Mouse (Mus musculus) liver, embryonic 16.5 days (tissue): ENCODE measurements around the gene Ythdf2. TPM values are rescaled to one million over a fixed set of nuclear protein-coding genes. Genes with fewer than 3 reads are reported as not detected.
"Not testable (repeated sequence)": the region's sequence is repeated elsewhere in the genome, so short reads cannot be mapped to it uniquely, and the experiment has no call there.

ENCODE experiments used
- ATAC-seq: fragments of 200-750 bp; cut with Nextera tagmentation; 2 replicates; pipeline ENCODE4 v1.8.0; 2017; ENCODE audit warnings: low read depth, mild to moderate bottlenecking, moderate number of reproducible peaks, moderate library complexity
- H3K27ac ChIP-seq: fragments of 300-500 bp; sonication (generic); 2 replicates; pipeline ENCODE4 v1.5.1; 2014; ENCODE audit warnings: mild to moderate bottlenecking, low read length
- H3K27me3 ChIP-seq: fragments of 300-500 bp; sonication (generic); 2 replicates; pipeline ENCODE4 v1.6.1; 2014; ENCODE audit warnings: low read depth, low read length, mixed read lengths; ENCODE audit not compliant: control insufficient read depth, insufficient read depth
- H3K36me3 ChIP-seq: fragments of 300-500 bp; sonication (generic); 2 replicates; pipeline ENCODE4 v1.6.1; 2014; ENCODE audit warnings: mild to moderate bottlenecking; ENCODE audit not compliant: control insufficient read depth, insufficient read depth
- H3K4me1 ChIP-seq: fragments of 300-500 bp; sonication (generic); 2 replicates; pipeline ENCODE4 v1.6.1; 2014; ENCODE audit warnings: low read depth, low read length, mixed read lengths; ENCODE audit not compliant: control insufficient read depth
- H3K4me2 ChIP-seq: fragments of 300-500 bp; sonication (generic); 2 replicates; pipeline ENCODE4 v1.6.1; 2014; ENCODE audit warnings: low read depth, low read length, mixed read lengths
- H3K4me3 ChIP-seq: fragments of 300-500 bp; sonication (generic); 2 replicates; pipeline ENCODE4 v1.5.1; 2014; ENCODE audit warnings: low read depth, mild to moderate bottlenecking, low read length
- H3K9ac ChIP-seq: fragments of 300-500 bp; sonication (generic); 2 replicates; pipeline ENCODE4 v1.6.1; 2014; ENCODE audit warnings: low read depth, low read length
- H3K9me3 ChIP-seq: fragments of 300-500 bp; sonication (generic); replicated peaks from 2 replicates; pipeline ENCODE4 v1.6.1; 2016; ENCODE audit warnings: low read length; ENCODE audit not compliant: control insufficient read depth
- WGBS: fragments of 180-500 bp; shearing (Covaris S2); extraction: QIAGEN DNeasy Blood & Tissue Kit; methylation state at CpG from one replicate; pipeline ENCODE4 v1.1.7; 2014; ENCODE audit not compliant: insufficient replicate concordance; 5-methylcytosine and 5-hydroxymethylcytosine counted together
- polyA plus RNA-seq: library from polyadenylated mRNA; unstranded; fragments of >200 nt; fragmentation: Nextera tagmentation; extraction: Ambion mirVana; gene quantifications from 2 replicates; pipeline ENCODE4 v1.2.1, GENCODE M21; 2015

The Ythdf2 gene
- polyA plus RNA-seq, 1 experiment from 2014 or later = 24.9 TPM

DNA sequence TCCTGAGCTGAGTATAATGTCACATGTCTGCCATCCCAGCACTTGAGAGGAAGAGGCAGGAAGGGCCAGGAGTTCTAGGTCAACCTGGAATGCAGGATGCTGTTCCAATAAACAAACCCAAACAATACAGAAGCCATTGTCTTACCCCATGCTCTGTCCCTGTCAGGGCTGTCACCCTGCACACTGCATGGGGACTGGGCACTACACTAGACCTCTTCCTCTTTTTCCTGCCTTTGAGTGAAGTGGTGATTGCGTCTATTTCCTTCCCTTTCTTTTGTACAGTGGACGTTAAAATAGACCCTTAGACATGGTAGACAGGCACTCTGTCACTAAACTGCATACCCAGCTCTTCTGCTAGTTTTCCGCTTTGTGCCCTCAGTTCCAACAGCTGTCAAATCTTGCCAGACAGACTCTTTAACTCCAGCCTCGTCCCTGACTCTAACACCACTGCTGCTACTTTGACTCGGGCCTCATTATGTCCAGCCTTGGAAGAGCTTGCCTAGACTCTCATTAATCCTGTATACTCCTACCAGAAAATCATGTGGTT is 35.4 kb upstream of the Ythdf2 start:
- Histone ChIP-seq H3K9ac (no peak overlapping the region), H3K4me2 (no peak overlapping the region), H3K27me3 (no peaks in the 10 kb centered on the region), H3K36me3 (peaks cover 26% of the 10 kb centered on the region), H3K4me1 (peaks cover 8% of the 10 kb centered on the region), H3K4me3 (no peak overlapping the region), H3K9me3 (no peaks in the 10 kb centered on the region), H3K27ac (peak overlapping the region; percentile 62)
- ATAC-seq = peak; percentile 59
- 47% methylated on average over 5 of the region's 5 CpGs for WGBS

DNA sequence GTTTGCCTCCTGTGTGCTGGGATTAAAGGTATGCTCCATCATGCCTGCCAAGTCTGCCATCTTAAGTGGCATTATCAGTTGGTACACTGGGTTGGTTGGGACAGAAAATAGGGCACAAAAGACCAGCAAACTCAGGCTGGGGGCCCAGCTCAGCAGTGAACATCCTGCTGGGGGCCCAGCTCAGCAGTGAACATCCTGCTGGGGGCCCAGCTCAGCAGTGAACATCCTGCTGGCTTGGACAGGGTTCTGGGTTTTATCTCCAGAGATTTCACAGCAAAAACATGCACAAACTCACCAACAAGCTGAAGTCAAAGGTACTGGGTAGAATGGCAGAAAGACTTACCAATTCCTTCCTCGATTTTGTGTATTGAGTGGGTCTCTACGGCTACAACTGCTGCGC is 33.5 kb upstream of the Ythdf2 start:
- Histone ChIP-seq H3K4me2 (no peak overlapping the region), H3K27ac (peak overlapping the region; percentile 12), H3K36me3 (peaks cover 23% of the 10 kb centered on the region), H3K9ac (no peak overlapping the region), H3K9me3 (no peaks in the 10 kb centered on the region), H3K4me1 (peaks cover 15% of the 10 kb centered on the region), H3K27me3 (no peaks in the 10 kb centered on the region), H3K4me3 (no peak overlapping the region)
- ATAC-seq = no peak
- WGBS = 69% methylated on average over 3 of the region's 3 CpGs

DNA sequence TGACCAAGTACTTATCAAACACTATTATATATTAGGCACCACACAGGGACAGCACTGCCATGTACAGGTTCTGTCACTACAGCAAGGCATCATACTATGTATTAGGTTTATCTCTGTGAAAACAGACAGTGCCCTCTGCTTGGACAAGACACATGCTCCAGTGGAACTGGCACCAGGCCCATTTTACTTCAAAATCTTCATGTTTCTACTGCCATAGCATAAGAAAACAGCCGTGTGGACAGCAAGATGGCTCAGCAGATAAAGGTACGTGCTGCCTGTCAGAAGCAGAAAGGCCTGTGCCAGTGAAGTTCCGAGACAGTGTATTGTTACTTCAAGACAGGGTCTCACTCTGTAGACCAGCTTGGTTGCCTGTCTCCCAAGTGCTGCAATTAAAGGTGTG is 29.1 kb upstream of the Ythdf2 start:
- Histone ChIP-seq H3K9me3 (no peaks in the 10 kb centered on the region), H3K27me3 (no peaks in the 10 kb centered on the region), H3K27ac (peak overlapping the region; percentile 41; the same call in 1 of the 2 replicates), H3K4me1 (peaks cover 10% of the 10 kb centered on the region), H3K36me3 (peaks cover 25% of the 10 kb centered on the region), H3K4me2 (no peak overlapping the region), H3K4me3 (no peak overlapping the region), H3K9ac (no peak overlapping the region)
- ATAC-seq = peak; percentile 84
- 27% methylated on average over 3 of the region's 3 CpGs for WGBS

DNA sequence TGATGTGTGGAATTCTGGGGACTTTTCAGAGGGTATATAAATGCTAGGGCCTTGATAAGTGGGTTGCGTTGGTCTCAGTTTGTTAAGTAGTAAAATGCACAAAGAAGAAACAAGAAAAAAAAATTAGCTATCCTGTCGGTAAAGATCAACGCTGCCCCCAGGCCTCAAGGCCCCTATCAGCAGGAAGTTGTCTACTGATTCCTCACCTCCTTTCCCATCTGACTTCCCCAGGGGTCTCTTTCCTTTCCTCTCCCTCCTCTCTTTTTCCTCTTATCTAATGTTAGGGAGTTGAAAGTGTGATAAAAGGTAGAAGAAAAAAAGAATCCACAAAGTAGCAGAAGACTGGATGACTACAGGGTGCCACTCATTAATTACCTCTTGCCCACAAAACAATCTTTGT is 28.3 kb upstream of the Ythdf2 start:
- H3K4me2 ChIP-seq = no peak overlapping the region
- WGBS = 33% methylated on average over 3 of the region's 3 CpGs
- H3K36me3 ChIP-seq = peaks cover 29% of the 10 kb centered on the region
- ATAC-seq = no peak
- no peak overlapping the region for H3K9ac ChIP-seq
- no peaks in the 10 kb centered on the region for H3K27me3 ChIP-seq
- H3K4me1 ChIP-seq = peaks cover 10% of the 10 kb centered on the region
- no peak overlapping the region for H3K4me3 ChIP-seq
- H3K9me3 ChIP-seq = no peaks in the 10 kb centered on the region
- H3K27ac ChIP-seq = no peak overlapping the region

DNA sequence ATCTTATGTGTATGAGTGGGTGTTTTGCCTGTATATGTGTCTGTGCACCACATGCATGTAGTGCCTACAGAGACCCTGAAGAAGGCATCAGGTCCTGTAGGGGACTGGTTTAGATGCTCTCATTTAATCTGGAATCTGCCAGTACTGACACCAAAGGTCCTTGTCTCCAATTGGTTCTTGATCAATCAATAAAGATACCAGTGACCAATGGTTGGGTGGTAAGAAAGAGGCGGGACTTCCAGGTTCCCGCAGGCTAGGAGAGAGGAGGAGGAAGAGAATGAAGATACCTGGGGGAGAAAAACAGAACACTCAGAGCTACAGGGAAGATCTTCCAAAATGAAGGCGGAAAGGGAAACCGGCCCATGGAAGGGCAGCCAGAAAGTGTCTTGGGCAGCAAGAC is 26.3 kb upstream of the Ythdf2 start:
- peaks cover 7% of the 10 kb centered on the region for H3K4me1 ChIP-seq
- H3K27me3 ChIP-seq = no peaks in the 10 kb centered on the region
- H3K36me3 ChIP-seq = peaks cover 30% of the 10 kb centered on the region
- WGBS = 75% methylated on average over 4 of the region's 4 CpGs
- no peak for ATAC-seq
- no peak overlapping the region for H3K27ac ChIP-seq
- no peak overlapping the region for H3K4me3 ChIP-seq
- H3K9me3 ChIP-seq = no peaks in the 10 kb centered on the region
- H3K9ac ChIP-seq = no peak overlapping the region
- H3K4me2 ChIP-seq = no peak overlapping the region

DNA sequence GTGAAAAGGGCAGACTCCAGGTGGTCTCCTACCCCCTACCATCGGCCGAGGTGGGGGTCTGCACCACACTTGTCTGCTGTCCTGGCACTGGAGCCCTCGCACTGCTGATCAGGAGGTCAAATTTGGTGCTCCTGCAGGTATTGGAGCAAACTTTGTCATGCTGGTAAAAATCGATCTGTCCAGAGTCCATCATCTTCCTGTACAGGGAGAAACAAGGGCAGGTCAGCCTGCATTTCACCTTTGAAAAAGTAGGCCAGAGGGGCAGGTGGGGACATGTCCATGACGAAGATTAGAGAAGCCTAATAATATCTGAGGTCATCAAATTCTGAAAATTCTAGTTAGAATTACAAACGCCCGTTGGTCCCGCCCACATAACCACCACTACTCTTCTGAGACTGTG is 22.6 kb upstream of the Ythdf2 start:
- no peaks in the 10 kb centered on the region; the same call in 1 of the 2 replicates for H3K4me1 ChIP-seq
- no peak overlapping the region for H3K4me3 ChIP-seq
- no peak overlapping the region for H3K27ac ChIP-seq
- peaks cover 30% of the 10 kb centered on the region for H3K36me3 ChIP-seq
- 70% methylated on average over 8 of the region's 8 CpGs for WGBS
- H3K9me3 ChIP-seq = no peaks in the 10 kb centered on the region
- H3K27me3 ChIP-seq = no peaks in the 10 kb centered on the region
- peak; percentile 47; the same call in 1 of the 2 replicates for ATAC-seq
- H3K9ac ChIP-seq = no peak overlapping the region
- H3K4me2 ChIP-seq = no peak overlapping the region

DNA sequence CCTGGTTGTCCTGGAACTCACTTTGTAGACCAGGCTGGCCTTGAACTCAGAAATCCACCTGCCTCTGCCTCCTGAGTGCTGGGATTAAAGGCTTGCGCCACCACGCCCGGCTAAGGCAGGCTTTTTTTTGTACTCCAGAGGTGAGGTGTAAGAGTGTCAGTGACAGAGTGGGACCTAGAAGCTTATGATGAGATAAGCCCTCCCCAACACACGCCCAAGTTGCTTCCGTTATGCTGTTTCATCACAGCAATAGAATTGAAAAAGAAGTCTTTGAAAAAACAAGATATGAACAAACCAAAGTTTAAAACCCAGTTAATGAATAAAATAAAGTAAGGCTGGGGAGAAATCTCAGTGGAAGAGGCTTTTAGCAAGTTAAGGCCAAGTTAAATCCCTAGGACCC is 18.3 kb upstream of the Ythdf2 start:
- 44% methylated on average over 5 of the region's 5 CpGs for WGBS
- H3K9ac ChIP-seq = no peak overlapping the region

DNA sequence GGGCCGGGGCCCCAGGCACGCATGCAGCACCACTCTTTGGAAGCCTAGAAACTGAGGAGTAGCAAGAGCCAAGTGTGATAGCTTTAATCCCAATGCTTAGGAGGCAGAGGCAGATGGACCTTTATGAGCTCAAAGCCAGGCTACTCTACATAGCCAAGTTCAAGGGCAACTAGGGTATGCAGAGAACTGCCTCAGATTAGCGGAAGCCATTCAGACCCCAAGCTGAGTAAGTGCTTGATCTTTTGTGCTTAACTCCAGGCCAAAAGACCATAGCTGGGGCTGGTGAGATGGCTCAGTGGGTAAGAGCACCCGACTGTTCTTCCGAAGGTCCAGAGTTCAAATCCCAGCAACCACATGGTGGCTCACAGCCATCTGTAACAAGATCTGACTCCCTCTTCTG is 9.9 kb upstream of the Ythdf2 start:
- not testable (repeated sequence) for H3K9me3 ChIP-seq, H3K27me3 ChIP-seq, H3K9ac ChIP-seq, ATAC-seq, H3K27ac ChIP-seq, H3K4me3 ChIP-seq, H3K4me2 ChIP-seq, H3K4me1 ChIP-seq
- WGBS = 93% methylated on average over 5 of the region's 5 CpGs
- H3K36me3 ChIP-seq = peaks cover 20% of the 10 kb centered on the region

More for the DNA sequence above, 18.3 kb upstream of the Ythdf2 start:
- no peak overlapping the region for H3K27ac ChIP-seq
- H3K4me1 ChIP-seq = no peaks in the 10 kb centered on the region; the same call in 1 of the 2 replicates
- no peaks in the 10 kb centered on the region for H3K9me3 ChIP-seq
- peaks cover 45% of the 10 kb centered on the region for H3K36me3 ChIP-seq
- H3K4me3 ChIP-seq = no peak overlapping the region
- ATAC-seq = no peak
- no peak overlapping the region for H3K4me2 ChIP-seq
- no peaks in the 10 kb centered on the region for H3K27me3 ChIP-seq

DNA sequence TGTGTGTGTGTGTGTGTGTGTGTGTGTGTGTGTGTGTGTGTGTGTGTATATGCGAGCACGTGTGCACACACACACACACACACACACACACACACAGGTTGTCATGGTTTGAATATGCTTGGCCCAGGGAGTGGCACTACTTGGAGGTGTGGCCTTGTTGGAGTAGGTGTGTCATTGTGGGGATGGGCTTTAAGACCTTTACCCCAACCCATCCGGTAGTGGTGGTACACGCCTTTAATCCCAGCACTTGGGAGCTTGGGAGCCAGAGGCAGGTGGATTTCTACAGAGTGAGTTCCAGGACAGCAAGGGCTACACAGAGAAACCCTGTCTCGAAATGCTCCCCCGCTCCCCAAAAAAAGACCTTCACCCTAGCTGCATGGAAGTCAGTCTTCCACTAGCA is 6.3 kb upstream of the Ythdf2 start:
- H3K27ac ChIP-seq, H3K9ac ChIP-seq, H3K36me3 ChIP-seq, H3K4me2 ChIP-seq, H3K4me3 ChIP-seq, ATAC-seq, H3K9me3 ChIP-seq, H3K27me3 ChIP-seq: not testable (repeated sequence)
- peaks cover 18% of the 10 kb centered on the region for H3K4me1 ChIP-seq
- WGBS = 75% methylated on average over 6 of the region's 6 CpGs
